Mouse (Mus musculus) adrenal gland, postnatal 10 days (tissue): ENCODE measurements around the gene Rplp1. TPM values are rescaled to one million over a fixed set of nuclear protein-coding genes. Genes with fewer than 3 reads are reported as not detected.
A peak's percentile ranks its signal among the peaks of the same experiment; 100 is the strongest.

Source experiments
- DNase-seq: peaks from one replicate; pipeline ENCODE4 v3.0.0; 2021; ENCODE audit warnings: mixed read lengths
- long read RNA-seq, 2 experiments: library from polyadenylated mRNA; stranded (forward); transcript quantifications; one replicate each; pipeline ENCODE4 v2.0.0; 2021
- total RNA-seq, 2 experiments: library from RNA; stranded (reverse); gene quantifications; 2 replicates each; pipeline ENCODE4 v1.2.3; 2021

Rplp1 gene
- total RNA-seq = 1,000 to 10,000 TPM; 2,187 to 2,232 TPM
- long read RNA-seq, experiment 1, transcript Rplp1-201 (3 exons, 499 nt) = major isoform, 485 of 523 reads
- long read RNA-seq, experiment 1, partial matches to known transcripts = 31 of 523 reads
- long read RNA-seq, experiment 1, other reads (novel, unspliced or antisense) = 7 of 523 reads
- long read RNA-seq, experiment 2, transcript Rplp1-201 (3 exons, 499 nt) = major isoform, 366 of 384 reads
- long read RNA-seq, experiment 2, partial matches to known transcripts = 15 of 384 reads
- long read RNA-seq, experiment 2, other reads (novel, unspliced or antisense) = 3 of 384 reads

DNA sequence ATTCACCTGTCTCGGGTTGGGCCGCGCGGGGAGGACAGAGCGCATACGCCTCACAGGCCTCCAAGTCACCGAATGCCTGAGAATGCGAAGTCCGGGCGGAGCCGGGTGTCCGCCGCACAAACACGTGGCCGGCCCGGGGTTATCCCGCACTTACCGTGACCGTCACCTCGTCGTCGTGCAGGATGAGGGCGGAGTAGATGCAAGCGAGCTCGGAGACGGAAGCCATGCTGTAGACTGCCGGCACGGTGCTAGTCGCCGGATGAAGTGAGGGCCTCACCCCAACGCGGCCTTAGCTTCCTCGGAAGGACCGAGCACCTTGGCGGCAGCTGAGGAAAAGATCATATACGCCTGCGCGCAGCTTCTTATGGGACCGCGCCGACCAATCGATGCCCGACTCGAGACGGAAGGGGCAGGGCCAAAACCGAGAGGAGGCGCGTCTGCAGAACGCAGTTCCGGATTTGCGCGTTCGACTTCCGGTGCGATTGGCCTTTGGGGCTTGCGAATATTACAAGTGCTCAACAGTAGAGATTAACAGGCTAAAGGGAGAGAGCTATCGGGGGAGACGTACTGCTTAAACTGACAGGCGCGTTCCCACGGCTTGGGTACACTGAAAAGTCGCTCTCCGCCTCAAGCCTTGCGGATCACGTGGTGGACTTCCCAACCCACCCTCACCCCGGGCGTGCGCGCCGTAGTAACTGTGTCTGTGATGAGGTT lies at the start of gene Rplp1:
TSS of gene Rplp1 (minus strand) at position 340 of the 714 bp plus-strand sequence.
- peak; percentile 97 for DNase-seq

DNA sequence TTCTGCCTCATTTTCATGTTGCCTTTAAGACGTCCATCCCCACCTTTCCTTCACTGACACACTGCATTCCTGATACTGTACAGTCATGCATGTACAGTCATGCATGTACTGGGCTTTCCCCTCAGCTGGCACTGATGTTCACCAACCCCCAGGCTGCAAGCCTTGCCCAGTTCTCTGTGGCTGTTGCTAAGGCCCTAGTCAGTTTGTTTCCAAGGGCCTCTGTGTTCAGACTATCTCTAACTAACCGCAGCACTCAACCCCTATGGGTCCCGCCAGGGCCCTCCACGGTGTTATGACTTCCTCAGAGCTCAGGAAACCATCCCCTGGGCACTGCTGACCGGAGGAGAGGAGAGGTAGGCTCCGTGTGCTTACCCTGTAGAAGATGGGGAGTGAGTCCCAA lies 49.0 kb upstream of the Rplp1 start:
- DNase-seq = no peak

DNA sequence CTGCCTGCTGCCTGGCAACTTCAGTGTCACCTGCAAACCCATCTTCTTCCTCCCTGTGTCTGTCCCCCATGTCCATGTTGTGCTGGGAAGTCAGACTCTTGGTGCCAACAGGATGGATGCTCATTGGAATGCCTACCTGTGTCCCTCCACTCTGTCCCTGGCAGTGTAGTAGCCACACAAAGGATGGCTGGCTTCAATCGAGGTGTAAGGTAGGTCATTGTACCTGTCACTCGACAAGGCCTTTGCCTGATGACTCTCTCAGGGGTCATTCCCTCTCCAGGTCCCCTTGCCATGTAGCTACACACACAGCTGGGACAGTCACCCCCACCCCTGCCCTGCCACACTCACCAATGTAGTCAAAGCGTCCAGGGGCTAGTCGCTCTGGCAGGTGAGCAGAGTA lies 46.8 kb upstream of the Rplp1 start:
- no peak for DNase-seq

DNA sequence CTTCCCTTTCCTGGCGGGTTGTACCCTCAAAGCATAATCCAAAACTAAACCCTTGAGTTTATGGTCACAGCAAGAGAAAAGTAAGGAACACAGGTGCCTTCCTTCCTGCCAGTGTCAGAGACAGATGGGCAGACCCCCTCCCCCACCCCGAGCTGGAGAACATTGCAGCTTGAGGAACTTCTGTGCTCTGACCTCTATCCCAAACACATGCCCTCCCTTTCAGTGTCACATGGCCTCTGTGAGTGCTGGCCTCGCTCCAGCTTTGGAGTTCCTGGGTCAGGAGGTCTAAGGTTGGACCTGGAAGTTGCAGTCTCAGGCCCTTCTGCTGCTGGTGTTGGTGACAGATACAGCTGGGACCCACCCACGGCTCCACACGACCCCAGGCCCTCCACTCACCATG lies 46.4 kb upstream of the Rplp1 start:
- peak; percentile 56 for DNase-seq

DNA sequence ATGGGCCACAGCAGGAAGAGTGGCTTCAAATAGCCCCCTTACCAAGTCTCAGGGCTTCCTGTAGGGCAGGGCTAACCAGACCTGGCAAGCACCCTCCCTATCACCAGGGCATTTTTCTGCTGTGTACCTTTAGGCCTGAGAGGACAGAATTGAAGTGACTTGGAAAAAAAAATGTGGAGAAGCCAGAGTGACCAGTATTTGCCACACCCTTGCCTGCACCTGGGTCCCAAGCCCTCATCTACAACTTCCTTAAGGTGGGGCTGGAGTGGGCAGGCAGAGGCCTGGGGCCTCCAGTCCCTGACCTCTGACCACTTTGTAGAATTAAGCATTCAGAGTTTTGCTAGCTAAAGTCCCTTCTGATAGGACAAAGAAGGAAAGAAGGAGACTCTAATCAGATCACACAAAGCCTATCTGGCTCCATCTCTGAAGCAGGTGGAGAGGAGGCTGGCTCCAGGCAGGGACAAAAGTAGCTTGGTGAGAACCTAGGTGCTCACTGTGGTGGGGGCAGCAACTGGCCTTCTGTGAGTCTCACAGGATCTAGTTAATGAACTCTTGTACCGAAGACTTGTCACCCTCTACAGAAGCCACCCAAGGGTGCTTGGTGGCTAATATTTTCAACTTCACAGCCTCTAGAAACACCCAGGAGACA lies 45.7 kb upstream of the Rplp1 start:
- DNase-seq = no peak

DNA sequence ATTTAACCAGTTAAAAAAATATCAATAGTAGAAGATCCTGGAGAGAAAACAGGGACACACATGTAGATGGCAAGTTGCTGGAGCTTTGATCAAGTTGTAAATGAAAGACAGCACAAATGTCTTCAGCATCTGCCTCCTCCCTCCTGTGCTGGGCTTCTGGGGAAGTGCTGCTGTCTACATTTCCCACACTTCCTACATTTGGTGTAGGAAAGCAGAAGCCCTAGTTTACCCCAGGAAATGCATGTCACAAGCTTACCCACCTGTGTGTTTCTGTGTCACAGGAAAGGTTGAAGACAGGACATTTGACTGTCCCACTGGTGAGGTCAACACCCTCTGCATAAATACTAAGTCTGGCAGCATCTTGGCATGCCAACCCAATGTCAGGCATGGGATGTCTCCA lies 40.4 kb upstream of the Rplp1 start:
- DNase-seq = no peak

DNA sequence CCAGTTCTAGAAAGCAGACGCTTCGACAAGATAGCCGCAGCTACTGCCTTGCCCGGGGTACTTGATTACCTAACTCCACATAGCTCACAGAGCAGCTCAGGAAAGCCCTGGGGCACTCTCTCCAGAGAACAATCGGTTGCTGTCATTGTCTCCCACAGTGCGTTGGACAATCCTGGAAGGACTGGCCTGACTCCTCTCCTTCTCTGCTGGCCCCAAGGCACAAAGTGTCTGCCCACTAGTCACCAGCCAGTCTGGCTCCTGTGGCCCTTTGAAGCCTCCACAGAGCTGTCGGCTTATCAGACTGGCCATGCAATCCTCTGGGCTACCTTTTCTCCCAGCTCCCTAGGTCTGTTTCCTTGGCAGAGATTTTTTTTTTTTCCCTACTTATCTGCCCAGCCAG lies 37.9 kb upstream of the Rplp1 start:
- DNase-seq = no peak

DNA sequence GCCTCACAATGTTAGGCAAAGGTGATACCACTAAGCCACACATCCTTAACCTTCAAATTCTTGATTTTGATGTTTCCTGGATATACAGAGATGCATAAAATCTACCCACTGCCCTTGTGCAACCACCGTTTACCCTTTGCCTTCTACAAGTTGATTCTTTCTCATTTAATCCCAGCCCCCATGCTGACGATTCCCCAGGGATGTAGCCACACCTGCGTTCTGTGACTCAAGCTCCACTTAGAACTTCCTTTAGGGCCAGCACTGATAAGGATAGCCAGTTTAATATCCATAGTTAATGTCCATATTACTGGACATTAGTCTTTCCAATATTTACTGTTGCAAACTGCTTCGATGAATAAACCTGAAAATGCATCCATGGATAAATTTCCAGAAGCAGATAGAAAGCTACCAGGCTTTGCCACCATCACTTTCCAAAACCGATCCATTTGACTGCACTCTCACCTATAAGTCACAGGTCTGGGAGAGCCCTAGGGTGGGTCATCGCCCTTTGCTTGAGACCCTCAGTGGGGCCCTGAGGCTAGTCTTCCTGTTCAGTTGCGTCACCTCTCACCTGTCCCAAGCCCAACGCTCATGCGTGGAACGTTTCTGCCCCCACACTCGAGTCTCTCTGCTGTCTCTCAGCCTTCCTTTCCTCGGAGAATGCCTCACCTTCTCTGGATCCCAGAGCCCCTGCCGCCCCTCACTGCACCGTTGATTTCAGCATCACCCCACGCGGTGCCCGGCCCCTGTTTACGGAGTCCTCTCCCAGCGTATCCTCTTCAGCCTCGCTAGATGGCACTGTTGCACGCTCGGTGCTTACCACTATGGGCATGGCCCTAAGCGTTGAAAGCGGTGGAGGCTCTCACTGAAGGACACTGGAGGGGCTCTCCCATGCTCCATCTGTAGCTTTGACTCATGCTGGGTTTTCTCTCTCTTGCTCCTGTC lies 33.3 kb upstream of the Rplp1 start:
- peak; percentile 81 for DNase-seq

DNA sequence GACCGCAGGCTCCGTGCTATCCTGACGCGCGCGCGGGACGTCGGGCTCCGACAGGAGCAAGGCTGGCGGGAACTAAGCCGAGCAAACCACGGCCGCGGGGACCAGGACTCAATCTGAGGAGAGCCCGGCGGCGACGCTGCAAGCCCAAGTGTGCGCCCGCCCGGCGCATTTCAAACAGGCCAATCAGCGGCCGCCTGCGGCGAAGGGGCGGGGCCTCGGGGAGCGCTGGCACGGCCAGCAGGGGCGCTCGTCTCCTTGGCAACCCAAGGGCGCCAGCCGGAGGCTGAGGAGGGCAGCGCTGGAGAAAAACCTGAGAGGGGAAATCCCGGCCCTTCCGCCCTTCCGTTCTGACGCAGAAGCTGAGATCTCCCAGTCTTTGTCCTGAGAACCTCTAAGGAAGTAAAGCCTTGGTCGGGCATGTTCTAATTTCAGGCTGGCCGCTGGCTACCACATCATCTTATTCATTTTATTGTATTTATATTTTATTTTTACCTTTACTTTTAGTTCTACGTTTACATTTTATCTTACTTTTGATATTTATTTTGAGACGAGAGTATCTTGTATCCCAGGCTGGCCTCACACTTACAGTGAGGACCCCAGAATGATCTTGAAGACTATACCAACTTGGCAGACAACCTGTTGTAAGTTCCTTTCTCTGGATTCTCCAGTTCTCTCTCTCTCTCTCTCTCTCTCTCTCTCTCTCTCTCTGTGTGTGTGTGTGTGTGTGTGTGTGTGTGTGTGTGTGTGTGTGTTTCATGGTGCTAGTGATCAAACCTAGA lies 32.5 kb upstream of the Rplp1 start, which contains the start of gene Kif23:
TSS of gene Kif23 (minus strand) at position 152 of the 779 bp plus-strand sequence.
- DNase-seq = peak; percentile 99

DNA sequence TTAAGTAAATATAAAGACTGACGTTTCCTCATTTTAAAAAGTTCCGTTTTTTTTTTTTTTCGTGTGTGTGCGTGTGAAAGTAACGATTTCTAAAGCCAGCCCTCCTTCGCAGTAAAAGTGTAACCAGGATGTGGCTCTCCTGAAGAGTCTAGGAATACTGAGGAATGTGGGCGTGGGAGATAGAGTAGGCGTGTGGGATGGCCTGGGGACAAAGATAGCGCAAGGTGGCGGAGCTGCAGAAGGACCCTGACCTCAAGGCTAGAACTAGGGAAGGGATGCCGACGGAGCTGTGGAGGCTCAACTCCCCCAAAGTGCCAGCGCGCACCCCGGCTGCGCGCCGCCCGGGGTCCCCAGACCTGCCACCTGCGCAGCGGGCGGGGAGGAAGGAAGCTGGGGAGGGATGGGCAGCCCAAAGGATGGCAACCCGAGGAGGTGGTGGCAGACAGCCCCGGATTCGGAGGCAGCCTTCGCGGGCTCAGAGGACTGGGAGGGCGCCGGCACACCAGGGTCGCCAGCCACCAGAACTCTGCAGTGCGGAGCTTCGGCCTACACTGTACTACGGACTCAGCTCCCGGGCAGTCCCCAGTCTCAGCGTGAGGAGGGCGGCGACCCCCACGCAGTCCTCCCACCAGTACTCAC lies 31.8 kb upstream of the Rplp1 start:
- no peak for DNase-seq

DNA sequence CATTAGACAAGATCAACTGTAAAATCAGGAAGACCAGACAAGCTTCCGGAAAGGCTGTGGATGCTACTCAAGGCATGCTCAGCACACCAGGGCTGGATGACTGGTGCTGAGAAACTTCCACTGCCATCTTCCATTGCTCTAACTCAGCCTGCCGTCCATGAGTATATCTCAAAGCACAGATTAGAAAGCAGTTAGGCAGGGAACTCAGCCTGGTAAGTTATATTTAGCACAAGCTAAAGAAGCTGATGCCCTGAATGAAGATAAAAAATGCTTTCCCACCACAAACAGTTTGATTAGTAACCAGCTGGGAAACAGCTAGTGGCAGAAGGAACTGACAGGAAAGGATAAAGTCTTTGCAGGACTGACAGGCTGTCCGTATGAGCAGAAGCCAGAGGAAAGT lies 26.7 kb upstream of the Rplp1 start:
- DNase-seq = no peak

DNA sequence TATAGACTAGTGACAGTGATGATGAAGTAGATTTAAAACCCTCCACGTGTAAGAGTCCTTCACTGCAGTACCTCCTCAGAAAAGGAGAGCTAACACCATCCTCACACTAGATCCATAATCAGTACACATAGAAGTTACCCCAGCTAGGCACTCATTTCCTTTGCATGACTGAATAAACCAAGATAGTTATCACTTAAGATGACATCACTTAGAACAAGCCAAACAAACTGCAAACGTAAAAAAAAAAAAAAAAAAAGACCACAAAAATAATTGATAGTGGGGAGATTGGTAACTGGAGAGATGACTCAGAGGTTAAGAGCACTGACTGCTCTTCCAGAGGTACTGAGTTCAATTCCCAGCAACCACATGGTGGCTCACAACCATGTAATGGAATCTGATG lies 19.0 kb upstream of the Rplp1 start:
- DNase-seq = no peak

DNA sequence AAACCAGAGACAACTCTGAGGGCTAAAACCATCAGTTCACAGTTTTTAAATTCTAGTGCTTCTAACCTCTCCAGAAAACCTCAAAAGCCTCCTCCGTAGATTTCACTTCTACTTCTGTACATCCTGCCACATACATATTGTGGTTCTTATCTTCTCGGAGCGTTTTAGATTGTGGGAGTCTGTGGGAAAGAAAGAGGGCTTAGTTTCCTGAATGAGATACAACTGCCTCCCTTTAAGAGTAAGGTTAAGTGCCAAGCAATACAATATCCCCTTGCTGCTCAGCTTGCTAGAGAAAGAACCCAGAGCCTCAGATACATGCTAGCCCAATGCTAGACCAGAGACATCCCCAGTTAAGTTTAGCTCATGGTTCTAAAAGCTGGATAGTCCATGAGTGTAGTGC lies 17.7 kb upstream of the Rplp1 start:
- no peak for DNase-seq

DNA sequence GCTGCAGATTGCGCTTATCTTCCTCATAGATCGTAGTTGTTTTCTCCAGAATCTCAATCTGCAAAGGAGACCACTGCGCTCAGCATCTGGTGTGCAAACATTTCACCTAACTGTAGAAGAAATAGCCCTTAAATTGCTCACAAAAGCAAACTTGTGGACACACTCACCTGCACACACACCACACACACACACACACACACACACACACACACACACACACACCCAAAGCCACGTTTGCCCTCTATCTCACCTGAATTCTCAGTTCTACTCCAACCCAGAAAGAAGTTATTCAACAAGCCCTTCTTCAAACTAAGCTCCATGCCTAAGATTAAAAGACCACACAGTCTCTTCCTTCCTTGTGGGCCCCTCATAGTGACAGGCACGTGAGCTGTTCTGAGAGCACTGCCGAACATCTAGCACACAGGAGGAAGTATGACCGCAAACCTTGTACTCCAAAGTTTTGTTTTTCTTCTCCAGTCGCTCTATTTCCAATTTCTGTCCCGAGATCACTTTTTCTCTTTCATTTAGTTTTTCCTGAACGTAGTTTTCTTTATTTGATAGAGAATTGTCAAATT lies 10.8 kb upstream of the Rplp1 start:
- no peak for DNase-seq

DNA sequence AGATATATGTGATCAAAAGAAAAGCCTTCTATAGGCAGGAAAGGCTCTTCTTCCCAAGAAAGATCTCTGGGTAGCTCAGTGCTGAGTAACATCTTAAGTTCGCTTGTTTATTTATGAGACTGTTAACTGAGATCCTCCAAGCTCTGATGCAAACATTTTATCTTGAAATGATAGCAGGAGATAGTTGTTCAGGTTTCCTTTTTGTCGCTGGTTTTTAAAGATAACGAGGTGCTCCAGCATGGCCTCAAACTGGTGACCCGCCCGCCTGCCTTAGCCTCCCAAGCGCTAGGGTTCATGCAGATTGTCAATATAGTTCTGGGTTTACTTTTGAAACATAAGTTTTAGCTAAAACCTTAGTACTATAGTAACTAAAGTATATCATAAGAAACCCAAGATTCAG lies 6.0 kb upstream of the Rplp1 start:
- no peak for DNase-seq

DNA sequence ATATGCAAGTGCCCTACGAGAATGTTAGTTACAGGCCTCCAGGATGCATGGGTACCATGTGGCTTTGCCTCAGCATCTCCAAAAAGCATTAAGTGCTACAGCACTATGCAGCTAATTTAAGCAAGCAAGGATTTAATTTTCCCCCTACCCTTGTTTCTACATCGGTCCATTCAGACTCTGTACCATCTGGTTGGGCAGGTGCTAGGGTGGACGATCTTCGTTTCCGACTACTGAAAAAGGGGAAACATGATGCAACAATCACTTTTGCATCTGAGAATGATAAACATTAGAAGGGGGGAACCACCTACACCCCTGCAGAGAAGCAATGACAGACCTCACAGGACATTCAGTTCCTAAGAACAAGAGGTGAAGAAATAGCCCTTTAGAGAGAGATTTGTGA lies 5.1 kb upstream of the Rplp1 start:
- DNase-seq = no peak

DNA sequence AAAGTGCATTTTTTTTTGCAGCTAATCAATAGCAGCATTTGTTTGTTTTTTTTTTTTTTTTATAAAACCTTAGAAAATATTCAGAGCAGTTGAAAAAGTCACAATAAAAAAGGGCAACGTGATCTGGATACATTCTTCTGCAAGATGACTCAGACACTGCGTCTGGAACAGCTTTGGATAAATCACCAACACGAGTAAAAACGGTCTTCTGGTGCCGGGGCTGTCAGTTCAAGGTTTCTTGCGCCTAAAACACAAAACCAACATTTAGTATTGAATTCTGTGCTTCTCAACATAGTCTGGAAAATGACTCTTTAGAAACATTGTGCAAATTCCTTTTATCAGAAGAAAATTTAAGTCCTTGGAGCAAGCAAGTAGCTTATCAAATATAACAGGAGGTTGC lies 3.1 kb upstream of the Rplp1 start:
- DNase-seq = no peak

DNA sequence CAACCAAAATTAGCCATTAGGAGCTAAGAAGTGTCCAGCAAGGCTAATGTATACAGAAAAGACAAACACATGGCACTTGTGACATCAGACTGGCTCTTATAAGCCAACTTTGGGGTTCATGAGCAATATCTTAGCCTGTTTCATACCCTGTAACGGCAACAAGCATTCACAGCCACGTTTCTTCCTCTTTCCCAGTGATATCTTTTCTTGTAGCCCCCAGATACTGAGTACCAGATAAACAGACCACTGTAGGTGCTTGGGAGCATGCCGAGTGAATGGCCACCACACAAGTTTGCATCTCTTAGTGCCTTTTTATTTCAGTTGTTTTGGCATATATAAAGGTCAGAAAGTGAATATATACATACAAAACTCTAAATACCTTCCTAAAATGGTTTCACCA lies 2.6 kb upstream of the Rplp1 start:
- DNase-seq = no peak

DNA sequence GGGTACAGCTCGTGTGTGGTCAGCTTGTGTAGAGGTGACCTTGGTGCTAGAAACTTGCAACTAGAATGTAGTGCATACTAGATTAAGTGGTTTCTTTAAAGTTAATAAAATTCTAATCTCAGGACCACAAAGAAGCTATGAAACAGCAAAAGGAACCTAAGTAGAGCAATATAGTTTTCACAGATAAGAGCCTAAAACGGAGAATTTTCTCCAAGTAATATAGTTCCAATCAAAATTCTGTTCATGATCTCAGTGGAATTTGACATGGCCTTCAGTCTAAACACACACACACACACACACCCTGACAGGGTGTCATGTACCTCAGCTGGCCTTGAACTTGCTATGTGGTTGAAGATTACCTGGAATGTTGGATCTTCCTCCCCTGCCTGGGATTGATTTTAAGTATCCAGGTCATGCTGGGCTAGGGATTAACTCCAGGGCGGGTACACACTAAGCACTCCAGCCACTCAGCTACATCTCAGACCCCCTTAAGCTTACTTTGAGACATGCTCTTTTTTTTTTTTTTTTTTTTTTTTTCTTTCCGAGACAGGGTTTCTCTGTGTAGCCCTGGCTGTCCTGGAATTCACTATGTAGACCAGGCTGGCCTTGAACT lies 1.2 kb upstream of the Rplp1 start:
- no peak for DNase-seq

DNA sequence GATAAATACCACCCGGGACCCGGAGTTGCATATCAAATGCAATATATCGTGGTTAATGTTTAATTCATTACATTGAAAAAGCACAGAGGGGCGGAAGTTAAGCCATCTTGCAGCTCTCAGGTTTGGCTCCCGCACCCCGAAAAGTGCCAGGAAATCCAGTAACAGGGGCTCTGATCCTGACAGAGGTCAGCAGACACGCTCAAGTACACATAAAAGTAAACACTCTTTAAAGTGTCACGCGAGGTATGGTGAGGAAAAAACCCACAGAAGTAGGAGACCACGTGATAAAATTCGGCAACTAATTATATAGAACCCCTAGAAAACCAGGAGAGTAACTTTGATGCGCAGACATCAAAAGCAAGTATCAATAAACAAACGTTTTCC lies 567 bp upstream of the Rplp1 start:
- DNase-seq = no peak
